Mouse (Mus musculus): Measurements from ENCODE around the gene Rftn1.

The Rftn1 gene

DNA sequence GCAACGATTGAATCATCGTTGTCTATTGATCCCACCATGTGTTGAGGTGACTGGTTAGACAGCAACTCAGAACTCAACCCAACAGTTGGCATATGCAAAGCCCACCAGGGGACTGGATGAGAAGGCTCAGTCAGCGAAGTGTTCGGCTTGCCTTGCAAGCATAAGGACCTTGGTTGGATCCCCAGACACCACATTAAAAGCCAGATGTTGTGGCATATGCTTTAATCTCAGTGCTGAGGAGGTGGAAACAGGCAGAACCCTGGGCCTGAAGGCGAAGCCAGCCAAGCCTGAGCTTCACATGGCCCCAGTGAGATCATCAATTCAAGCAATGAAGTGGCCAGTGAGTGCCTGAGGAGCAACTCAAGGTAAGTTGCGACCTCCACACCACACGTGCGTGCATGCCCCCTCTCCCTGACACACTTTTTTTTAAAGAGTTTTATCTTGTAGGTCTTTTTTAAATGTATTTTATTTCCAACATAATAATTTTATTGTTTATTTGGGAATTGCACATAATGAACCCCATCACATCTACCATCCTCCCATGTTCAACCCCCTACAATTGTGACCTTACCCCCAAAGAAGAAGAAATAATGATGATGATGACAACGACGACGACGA is 11.5 kb upstream of the Rftn1 start:
- no peak for DNase-seq

DNA sequence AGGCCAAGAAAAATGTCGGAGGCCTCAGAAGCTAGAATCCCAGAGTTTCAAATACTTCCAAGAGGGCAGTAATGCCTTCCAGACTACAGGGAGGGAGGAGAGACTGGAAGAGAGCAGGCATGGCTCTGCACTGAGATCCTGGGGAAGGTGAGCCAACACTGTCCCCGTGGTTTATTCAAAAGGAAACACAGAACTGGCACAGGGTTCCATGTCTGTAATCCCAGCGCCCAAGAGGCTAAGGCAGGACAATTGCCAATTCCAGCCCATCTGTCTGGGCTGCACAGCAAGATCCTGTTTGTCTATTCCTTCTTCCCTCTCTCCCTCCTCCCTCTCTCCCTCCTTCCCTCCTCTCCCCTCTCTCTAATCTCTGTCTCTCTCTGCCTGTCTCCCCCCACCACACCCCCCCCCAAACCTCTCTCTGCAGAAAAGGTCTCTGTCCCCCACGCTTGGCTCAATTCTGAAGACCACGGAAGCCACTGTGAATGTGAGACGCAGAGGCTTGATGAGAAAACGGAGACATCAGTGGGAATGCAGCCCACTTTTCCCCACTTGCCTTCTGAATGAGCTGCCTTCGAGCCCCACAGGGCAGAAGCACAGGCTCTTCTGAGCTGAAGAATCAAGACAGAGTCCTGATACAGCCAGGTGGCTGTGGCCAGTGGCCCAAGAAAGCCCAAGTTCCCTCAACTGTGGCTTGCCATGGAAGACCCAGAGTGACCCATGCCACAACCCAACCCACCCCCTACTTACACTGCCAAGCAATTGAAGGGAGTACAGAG is 8.8 kb upstream of the Rftn1 start:
- DNase-seq: no peak

DNA sequence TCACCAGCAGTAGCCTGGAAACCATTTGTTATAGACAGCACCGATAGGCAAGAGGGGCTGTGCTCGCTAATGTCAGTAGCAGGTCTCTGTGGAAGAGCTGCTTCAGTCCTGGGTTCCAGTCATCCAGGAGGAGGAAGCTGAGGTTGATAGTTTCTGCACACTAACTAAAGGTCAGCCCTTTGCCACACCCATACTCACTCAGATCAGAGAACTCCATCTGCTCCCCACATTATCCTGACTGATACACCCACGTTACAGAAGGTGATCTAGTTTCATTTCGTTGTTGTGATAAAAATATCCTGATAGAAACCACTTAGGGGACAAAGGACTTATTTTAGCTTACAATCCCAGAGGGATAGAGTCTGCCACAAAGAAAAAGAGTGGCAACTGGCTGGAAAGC is 7.1 kb upstream of the Rftn1 start:
- DNase-seq: no peak

DNA sequence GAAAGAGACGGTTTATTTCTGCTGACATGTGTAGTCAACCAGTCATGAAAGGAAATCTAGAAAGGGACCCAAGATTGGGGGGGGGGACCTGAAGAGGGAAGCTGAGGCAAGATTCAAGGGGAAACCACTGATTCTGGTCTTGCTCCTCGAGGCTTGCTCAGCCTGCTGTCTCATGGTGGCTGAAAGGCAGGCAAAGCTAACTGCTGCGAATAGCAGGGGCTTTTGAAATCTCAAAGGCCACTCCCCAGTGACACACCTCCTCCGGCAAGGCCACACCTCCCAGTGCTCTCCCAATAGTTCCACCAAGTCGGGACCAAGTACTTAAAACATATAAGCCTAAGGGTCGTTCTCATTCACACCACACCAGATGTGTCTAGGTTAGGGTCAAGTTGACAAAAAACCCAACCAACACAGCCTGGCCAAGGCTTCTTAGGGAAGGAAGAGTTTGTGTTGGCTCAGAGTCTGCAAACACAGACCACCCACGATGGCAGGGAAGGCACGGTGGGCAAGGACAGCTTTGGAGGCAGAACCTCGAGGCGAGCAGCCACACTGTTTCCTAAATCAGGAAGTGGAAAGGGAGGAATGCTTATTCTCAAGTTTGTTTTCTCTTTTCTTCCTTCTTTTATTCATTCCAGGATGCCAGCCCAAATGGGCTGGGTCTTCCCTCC is 5.7 kb upstream of the Rftn1 start:
- DNase-seq: no peak

DNA sequence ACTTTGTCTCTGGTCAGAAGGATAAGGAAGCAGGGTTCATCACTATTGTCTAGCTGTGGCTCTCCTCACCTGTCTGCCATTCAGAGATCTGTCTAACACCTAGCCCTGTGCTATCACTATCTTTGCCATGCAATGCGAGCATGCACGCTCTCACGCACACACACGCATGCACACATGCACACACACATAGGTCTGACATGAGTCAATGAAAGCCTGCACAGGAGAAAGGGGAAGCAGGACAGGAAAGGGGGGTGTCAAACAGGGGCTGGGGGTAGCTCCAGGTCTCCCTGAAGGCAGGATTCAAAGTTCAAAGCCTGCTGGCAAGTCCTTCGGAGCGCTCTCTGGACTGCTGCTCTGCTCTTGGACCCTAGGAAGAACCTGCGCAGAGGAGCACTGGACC is 4.9 kb upstream of the Rftn1 start:
- peak in 1 of 2 experiments; percentile 30 for DNase-seq

DNA sequence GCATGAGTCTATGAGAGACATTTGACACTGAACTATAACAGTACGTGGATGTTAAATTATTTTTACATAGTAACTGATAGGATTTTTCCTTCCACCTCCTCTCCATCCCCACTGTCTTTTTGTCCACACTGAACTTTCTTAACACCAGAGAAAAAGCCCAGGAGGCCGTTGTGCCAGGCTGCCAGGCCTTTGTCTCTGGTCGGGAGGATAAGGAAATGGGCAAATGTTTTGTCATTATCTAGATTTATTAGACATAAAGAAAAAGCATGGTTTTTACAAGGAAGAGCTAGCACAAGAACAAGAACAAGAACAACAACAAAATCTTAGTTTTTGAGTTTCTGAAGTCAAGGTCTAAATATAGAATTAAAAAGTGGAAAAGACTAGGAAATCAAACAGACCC is 4.1 kb upstream of the Rftn1 start:
- no peak for DNase-seq

DNA sequence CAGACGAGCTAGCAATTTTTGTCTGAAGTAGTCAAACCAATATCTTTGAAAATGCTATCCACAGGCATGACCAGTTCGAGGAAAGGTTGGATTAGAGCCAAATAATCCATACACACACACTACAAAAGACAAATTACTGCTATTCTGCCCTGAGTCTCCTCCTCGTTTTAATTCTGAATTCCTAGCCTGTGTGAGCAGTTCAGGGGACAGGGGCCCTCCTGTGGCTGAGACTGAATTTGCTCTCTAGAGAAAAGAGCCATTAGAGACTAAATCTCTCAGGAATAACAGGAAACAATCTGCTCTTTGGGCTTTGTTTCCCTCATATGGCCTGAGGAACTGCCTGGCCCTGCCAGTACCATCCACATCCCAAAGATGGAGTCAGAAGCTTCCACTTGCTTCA is 3.2 kb upstream of the Rftn1 start:
- DNase-seq: peak; percentile 23 to 44

DNA sequence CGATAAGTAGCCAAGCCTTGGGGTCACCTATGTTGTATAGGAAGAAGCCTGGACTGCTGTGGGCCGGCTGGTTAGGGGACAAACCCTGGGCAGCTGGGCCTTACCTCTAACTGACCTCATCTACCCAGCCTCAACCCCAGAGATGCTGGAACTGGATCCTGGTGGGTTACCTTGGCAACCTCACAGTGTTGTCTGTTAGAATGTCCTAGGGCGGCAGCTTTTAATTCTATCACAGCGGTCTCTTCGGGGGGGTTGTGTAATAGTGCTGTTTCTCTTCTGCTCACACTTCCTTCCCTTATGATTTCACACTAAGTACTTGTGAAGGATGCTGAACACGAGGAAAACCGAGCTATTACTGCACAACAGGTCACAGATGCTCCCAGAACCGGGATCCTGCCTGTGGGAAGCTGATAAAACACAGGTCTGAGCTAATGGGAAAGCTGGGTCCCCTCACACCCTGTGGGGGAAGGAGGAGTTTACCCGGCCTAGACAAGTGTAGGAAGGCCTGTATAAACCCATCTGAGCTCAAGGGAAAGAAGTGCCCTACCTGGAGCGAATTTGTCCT is 2.0 kb upstream of the Rftn1 start:
- DNase-seq: no peak

DNA sequence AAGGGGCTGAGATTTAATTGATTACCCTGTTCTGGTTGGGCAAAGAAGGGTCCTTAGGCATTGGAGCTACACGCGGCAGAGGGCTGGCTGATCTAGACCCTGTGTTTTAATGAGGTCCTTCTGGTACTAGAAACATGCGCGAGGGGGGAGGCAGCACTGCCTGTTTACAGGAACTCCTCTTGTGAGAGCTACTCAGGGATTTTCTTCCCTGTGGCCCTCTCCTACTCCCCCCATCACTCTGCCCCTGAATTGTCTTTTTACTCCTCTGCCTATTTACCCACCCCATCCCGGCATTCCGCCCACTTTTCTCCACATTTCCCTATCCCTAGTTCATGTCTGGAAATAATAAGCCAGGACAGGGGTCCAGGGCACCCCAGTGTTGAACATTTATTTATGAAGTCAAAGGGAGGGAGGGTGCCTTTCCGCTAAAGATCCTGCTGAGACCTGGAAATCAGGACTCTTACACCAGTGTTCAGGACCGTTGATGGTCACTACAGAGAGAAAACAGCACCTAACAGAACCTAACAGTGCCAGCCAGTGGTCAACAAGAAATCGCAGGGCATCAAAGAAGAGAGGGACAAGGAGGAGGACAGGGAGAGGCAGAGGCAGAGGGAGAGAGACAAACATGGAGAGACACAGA is 964 bp upstream of the Rftn1 start:
- DNase-seq: no peak

DNA sequence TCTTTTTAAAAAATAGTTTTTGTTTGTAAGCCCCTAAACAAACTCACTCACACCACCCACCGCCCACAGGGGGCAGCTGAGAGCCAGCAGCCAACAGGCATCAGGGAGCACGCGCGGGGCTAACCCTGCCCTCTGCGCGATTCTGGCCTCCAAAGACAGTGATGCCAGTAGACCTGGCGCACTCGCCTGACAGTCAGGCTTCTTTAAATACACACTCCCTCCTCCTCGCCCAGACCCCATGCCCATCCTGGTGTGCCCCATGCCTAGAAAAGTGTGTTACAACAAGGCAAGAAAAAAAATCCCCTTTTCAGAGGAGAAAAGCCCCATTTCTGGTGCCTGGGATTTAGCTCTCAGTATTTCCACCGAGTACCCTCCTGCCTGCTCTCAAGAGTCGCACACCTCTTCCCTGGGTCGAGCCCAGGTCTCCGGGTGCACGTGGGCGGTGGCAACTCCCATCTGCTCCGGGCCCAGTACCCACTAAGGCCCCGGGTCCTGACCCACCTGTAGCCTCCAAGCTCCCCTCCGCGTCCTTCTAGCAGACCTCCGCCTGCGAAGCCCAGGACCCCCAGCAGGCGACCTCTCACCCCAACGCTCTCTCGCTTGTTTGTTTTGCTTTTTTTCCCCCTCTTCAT is 977 bp downstream of the Rftn1 start:
- DNase-seq: peak; percentile 91 to 92

DNA sequence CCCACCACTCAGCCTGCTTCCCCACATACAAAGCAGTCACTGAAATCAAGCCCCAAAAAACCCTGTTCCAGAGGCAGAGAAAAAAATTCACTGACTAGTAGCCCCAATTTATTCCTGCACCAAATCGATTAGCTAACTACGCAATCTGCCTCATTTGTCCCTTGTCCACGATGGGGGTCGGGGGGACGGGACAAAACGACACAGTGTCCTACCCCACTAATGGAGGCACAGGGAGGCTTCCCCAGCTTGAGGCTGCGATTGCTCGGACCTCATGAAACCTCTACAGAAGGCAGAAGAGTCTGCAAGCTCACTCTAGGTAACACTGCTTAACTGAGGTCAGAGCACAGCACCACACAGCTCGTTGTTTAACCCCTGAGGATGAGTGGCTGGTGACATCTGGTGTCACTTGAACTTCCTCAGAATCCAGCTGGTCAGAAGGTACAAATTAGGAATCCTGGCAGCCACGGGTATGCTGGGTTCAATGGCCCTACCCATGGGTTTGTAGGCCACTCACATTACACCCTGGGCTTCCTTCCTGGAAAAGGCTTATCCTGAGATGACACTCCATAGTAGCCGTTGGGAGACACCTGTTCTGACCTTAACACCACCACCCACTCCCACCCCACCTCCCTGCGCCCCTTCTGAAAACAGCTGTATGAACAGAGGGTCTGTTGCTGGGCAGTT is 1.7 kb downstream of the Rftn1 start:
- DNase-seq: no peak

DNA sequence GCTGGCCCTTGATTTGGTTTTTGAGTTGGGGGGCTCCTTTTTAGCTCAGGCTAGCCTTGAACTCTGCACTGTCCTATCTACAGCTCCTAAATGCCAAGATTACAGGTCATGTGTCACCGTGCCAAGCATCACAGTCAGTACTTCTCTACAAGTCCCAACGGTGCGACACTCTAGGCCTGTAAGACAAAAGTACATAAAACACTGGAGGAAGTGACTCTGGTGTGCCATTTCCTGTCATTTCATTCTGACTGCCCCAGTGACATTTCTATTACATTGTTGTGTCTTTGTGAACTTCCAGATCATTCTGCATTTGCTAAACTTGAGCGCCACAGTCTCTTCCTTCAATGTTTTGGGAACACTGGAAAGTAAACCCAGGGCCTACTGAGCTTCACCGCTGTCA is 4.9 kb downstream of the Rftn1 start:
- peak; percentile 58 to 63 for DNase-seq

DNA sequence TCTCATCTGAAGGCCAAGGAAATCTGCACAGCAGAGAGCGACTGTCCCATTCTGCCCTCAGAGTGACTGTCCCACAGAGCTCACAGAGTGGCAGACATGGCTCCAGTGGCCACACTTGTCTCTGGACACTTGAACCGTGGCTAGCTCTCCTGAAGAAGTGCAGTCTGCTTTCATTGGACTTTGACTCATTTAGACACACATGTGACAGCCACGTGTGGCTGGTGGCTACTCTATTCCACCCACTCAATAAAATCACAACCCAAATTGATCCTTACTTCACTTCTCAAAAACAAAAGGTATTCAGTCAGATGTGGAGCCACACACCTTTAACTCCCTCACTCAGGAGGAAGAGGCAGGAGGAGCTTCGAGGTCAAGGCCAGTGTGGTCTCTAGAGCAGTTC is 5.4 kb downstream of the Rftn1 start:
- no peak for DNase-seq

DNA sequence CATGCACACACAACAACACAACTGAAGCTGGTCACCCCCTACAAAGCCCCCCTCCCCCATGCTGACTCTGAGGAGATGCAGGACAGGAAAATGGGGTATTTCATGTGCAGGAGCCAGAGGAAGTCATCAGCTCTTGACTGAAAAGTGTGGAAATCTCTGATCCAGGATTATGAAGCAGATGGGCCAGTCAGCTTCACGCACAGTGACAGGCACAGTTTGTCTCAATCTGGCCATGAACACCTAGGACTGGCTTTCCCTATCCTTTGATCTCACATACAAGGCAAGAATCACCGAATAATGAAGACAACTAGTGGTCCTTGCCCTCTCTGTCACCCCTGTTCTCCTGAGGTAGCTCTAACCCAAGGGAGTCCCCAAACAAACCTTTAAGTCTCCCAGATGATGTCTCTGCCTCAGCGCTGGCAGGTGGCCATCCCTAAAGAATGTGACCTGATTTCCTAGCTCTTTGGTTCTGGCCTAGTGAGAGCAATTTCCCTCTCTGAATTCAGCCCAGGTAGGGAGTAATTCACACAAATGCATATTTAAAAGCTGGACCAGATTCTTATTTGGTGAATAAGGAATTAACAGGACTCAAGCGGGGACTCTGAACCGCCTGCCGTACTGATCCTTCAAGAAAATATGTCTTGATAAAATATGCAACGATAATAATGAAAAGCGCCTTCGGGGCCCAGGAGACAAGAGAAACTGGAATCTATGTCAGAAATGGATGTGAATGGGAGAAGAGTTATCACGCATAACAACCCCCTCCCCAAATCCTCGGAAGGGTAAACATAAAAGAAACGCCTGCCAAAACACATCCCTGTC is 6.0 kb downstream of the Rftn1 start:
- DNase-seq: no peak

DNA sequence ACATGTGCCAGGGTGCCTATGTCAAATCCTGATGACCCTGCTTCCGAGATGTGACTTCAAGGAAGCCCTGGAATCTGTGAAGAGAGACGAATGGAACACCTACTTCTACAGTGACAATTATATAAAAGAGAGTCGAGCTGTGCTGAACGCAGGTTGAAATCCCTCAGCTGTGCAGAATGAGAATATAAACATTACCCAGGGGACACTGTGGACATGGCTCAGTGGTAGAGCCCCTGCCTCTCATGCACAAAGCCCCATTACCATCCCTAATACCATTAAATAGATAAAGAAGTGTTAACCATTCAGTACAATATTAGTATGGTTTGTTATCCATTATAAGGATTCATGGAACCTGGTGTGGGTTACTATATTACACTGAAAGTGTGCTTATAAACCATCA is 7.2 kb downstream of the Rftn1 start:
- no peak for DNase-seq

DNA sequence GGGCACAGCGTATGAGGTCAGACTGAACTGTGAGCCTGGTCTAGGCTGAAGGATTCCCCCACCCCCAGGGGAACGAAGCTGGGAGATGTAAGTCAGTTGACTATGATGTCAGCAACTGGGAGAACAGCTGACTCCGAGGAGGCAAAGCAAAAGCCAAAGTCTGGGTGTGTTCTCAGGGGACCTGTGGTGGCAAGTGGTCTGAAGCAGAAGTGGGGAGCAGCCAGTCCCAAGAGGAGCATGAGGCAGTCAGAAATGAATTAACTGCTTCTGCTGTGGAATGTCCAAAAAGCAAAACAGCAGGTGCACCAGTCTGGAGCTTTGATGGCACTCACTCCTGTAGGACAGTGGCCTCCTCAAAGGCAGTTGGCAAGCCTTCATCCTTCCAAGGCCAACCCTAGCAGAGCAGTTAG is 7.9 kb downstream of the Rftn1 start:
- peak; percentile 93 to 96 for DNase-seq

DNA sequence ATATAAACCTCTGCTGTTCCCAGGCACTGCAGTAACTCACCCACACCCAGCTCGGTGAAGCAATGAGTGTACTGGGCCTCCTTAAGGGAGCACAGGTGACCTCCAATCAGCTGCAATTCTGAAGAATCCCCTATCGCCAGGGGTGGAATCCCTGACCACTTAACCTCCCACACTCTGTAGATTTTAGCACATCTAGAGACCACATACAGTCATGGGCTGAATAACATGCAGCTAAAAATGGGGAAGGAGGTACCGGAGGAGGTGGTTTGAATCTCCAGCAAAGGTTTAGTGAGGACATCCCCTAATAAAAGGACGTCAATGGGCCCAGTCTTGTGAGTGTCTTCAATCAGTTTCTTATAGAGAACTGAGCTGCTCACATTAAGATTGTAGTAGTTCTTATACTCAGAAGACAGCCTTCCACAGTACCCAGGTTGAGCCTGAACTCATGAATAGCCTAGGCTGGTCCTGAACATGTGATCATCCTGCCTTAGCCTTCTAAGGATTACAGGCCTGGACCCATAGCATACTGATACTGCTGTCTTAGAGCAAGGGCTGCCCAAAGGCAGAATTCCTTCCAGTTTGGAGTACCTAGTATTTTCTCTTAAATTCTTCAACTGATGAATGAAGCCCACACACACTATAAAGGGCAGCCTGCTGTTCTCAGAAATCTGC is 9.4 kb downstream of the Rftn1 start:
- DNase-seq: peak; percentile 79 to 85

DNA sequence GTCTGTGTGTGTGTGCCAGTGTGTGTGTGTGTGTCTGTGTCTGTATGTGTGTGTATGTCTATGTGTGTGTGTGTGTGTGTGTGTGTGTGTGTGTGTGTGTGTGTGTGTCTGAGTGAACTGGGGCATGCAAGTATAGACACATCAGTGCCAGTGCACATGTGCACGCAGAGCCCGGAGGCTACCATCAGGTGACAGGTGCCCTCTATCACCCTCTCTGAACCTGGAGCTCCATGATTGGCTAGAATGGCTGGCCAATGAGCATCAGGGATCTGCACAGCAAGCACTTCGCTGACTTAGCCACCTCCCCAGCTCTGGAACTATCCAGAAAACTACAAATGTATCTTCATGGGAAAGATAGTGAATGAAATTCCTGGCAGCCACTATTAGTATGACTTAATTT is 16.7 kb downstream of the Rftn1 start:
- DNase-seq: no peak

DNA sequence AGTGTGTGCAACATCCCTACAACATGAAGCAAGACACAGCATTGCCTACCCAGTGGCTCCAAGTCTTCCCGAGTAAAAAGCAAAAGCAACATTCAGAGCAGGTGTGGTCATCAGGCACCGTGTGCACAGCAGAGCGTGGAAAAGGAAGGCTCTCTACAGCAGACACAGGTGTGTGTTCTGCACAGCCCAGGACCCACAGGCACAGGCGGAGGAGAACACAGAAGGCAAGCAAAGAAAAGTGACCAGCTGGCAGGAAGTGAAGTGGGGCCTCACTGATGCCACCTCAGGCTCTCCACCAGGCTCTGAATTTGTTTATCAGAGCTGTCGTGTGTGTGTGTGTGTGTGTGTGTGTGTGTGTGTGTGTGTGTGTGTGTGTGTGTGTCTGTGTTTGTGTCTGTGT is 17.1 kb downstream of the Rftn1 start:
- DNase-seq: peak; percentile 69 to 70

DNA sequence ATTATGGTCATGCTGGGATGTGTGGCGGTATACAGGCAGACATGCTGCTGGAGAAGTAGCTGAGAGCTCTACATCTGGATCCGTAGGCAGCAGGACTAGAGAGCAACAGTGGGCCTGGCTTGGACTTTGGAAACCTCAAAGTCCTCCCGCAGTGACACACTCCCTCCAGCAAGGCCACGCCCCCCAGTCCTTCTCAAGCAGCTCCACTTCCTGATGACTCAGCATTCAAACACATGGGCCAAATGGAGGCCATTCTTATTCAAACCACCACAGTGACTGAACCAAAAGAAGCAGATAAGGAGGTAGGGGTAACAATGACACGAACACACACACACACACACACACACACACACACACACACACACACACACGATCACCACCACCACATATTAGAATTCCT is 17.7 kb downstream of the Rftn1 start:
- peak; percentile 58 to 60 for DNase-seq
